Comparison of ENCODE assay signal across 8 mouse cellular contexts in genomic region chr14:57571155-57572133, GRCm38 (mm10). TPM values are rescaled to one million over a fixed set of nuclear protein-coding genes. Genes with fewer than 3 reads are reported as not detected.
DNase-seq lines count a peak whose midpoint lies in the region; ATAC-seq lines count a peak whose summit lies in the region.

Gene Eef1akmt1 (minus strand): TSS chr14:57571612.

- peak within 1 kb of the TSS; percentile 59 for H3K4me2 ChIP-seq in hindbrain, embryonic 12.5 days (replicated peaks)

- peak within 1 kb of the TSS; percentile 70 for H3K27ac ChIP-seq in hindbrain, embryonic 12.5 days

- H3K9ac ChIP-seq in hindbrain, embryonic 12.5 days: peak within 1 kb of the TSS; percentile 73

- H3K36me3 ChIP-seq in hindbrain, embryonic 12.5 days: peaks cover 3% of the 10 kb centered on the region

- H3K9me3 ChIP-seq in hindbrain, embryonic 12.5 days (replicated peaks): no peaks in the 10 kb centered on the region

- peak; percentile 94 for DNase-seq in NIH3T3 (ENCODE audit: low read depth)
- DNase-seq in cerebellum, postnatal 10 days: peak; percentile 99
- peak; percentile 93 to 96 for DNase-seq in frontal cortex, postnatal 10 days (ENCODE audit: low spot score in 2 of 2)
- DNase-seq in layer of hippocampus, postnatal 14 days (ENCODE audit: low spot score in 2 of 2): peak; percentile 95 to 97
- peak; percentile 97 for DNase-seq in lung, postnatal 14 days
- peak; percentile 86 for DNase-seq in retina, adult 2 months (ENCODE audit: low read depth, low spot score)
- peak; percentile 94 to 95 for DNase-seq in thymus, postnatal 36 days

- H3K4me1 ChIP-seq in hindbrain, embryonic 12.5 days: peaks cover 5% of the 10 kb centered on the region; the same call in 1 of the 2 replicates

- peak within 1 kb of the TSS; percentile 55 for H3K4me3 ChIP-seq in hindbrain, embryonic 12.5 days

- no peaks in the 10 kb centered on the region for H3K27me3 ChIP-seq in hindbrain, embryonic 12.5 days

- 11% methylated on average over 35 of the region's 35 CpGs for WGBS in hindbrain, embryonic 12.5 days

- ATAC-seq in hindbrain, embryonic 12.5 days (ENCODE audit: low FRiP score): peak; percentile 100

RNA-seq across cellular contexts. Expression of gene Eef1akmt1, which starts in this region (rescaled TPM):
- polyA plus RNA-seq in hindbrain, embryonic 12.5 days (2016; fragmentation: Nextera tagmentation; extraction: Ambion mirVana): 65.6 and 80.2 TPM in 2 replicates
- 10 to 100 TPM; 32.7 to 34.0 TPM for total RNA-seq in layer of hippocampus, postnatal 14 days (2021)

Comparison
In these comparisons a context has a peak if more than half of its experiments do, and no peak if none do; other contexts are left out.
1. Peak in every context shown above with its lines: DNase-seq, ATAC-seq, H3K4me3 ChIP-seq and H3K27ac ChIP-seq.